Mouse (Mus musculus) testis, adult 2 months (tissue): ENCODE data around the gene Kcnip1.

Experiments used
- CTCF ChIP-seq: fragments of 200-500 bp; IDR thresholded peaks from 2 replicates; pipeline ENCODE4 v1.5.1; 2012; ENCODE audit warnings: low read depth, mild to moderate bottlenecking, inconsistent platforms, low read length, moderate library complexity; ENCODE audit not compliant: control insufficient read depth, insufficient read depth, insufficient replicate concordance
- POLR2A ChIP-seq: fragments of 200-500 bp; IDR thresholded peaks from 2 replicates; pipeline ENCODE4 v1.6.1; 2012; ENCODE audit warnings: low read depth, mild to moderate bottlenecking, inconsistent platforms, low read length, moderate library complexity; ENCODE audit not compliant: control insufficient read depth

GRCm38 (mm10) chr11:33986525-33986924 is 6.4 kb downstream of the Kcnip1 start:
- TF ChIP-seq CTCF (no peak), POLR2A (no peak)
